Mouse (Mus musculus): ENCODE data around the gene Slc35a2. TPM values are rescaled to one million over a fixed set of nuclear protein-coding genes. Genes with fewer than 3 reads are reported as not detected.
A peak's percentile ranks its signal among the peaks of the same experiment; 100 is the strongest.

Slc35a2 gene
- polyA plus RNA-seq, 1 experiment from 2014 or later = 10.9 TPM

DNA sequence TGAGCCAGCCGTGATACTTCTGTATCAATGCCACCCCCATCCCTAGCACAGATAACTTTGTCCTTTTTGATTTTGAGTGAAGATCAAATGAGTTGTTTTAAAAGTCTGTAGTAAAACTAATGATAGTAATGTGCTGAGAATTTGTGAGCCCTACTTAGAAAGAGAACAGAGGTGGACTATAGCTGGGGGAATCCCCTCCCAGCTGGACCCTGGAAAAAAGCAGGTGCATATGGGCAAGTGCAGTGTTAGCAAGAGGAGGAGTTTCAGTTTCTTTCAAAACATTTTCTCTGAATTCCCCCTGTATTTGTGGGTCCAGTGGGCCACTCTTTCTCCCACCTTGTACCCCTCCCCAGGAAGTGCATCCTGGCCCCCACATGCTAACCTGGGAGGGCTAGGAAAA, 20.6 kb upstream of the Slc35a2 start:
- ATAC-seq (replicated peaks; ENCODE audit: low FRiP score) = no peak
- H3K9me3 ChIP-seq (ENCODE audit: control insufficient read depth, low read length) = no peaks in the 10 kb centered on the region
- no peak overlapping the region for H3K9ac ChIP-seq (ENCODE audit: low read length)
- DNase-seq (ENCODE audit: low spot score) = no peak
- no peaks in the 10 kb centered on the region for H3K4me1 ChIP-seq (replicated peaks; ENCODE audit: control insufficient read depth, insufficient read depth, low read length)
- H3K36me3 ChIP-seq (ENCODE audit: control insufficient read depth, insufficient read depth, low read length) = no peaks in the 10 kb centered on the region; the same call in 1 of the 2 replicates
- no peaks in the 10 kb centered on the region for H3K27me3 ChIP-seq (ENCODE audit: control insufficient read depth, insufficient read depth, low read length)
- no peak overlapping the region for H3K4me3 ChIP-seq (ENCODE audit: low read depth, low read length)
- H3K27ac ChIP-seq (ENCODE audit: low read depth, low read length) = no peak overlapping the region
- 95% methylated on average over 1 of the region's 1 CpGs for WGBS
- no peak overlapping the region for H3K4me2 ChIP-seq (ENCODE audit: low read depth, low read length, severe bottlenecking)

- no peaks in the 10 kb centered on the region; the same call in 1 of the 2 replicates for H3K36me3 ChIP-seq (ENCODE audit: control insufficient read depth, insufficient read depth, low read length)
- H3K9me3 ChIP-seq (ENCODE audit: control insufficient read depth, low read length) = no peaks in the 10 kb centered on the region
- 69% methylated on average over 3 of the region's 3 CpGs for WGBS
- no peak overlapping the region for H3K4me2 ChIP-seq (ENCODE audit: low read depth, low read length, severe bottlenecking)
- H3K27me3 ChIP-seq (ENCODE audit: control insufficient read depth, insufficient read depth, low read length) = no peaks in the 10 kb centered on the region
- ATAC-seq (replicated peaks; ENCODE audit: low FRiP score) = no peak
- no peak overlapping the region for H3K4me3 ChIP-seq (ENCODE audit: low read depth, low read length)
- H3K27ac ChIP-seq (ENCODE audit: low read depth, low read length) = no peak overlapping the region
- H3K4me1 ChIP-seq (replicated peaks; ENCODE audit: control insufficient read depth, insufficient read depth, low read length) = no peaks in the 10 kb centered on the region
- DNase-seq (ENCODE audit: low spot score) = no peak
- H3K9ac ChIP-seq (ENCODE audit: low read length) = no peak overlapping the region
Measured at GRCm38 (mm10) chrX:7864551-7864950, 19.3 kb upstream of the Slc35a2 start.

- no peaks in the 10 kb centered on the region; the same call in 1 of the 2 replicates for H3K36me3 ChIP-seq (ENCODE audit: control insufficient read depth, insufficient read depth, low read length)
- no peak overlapping the region for H3K4me2 ChIP-seq (ENCODE audit: low read depth, low read length, severe bottlenecking)
- H3K4me3 ChIP-seq (ENCODE audit: low read depth, low read length) = no peak overlapping the region
- H3K27ac ChIP-seq (ENCODE audit: low read depth, low read length) = no peak overlapping the region
- WGBS = 71% methylated on average over 2 of the region's 2 CpGs
- H3K9me3 ChIP-seq (ENCODE audit: control insufficient read depth, low read length) = no peaks in the 10 kb centered on the region
- DNase-seq (ENCODE audit: low spot score) = no peak
- no peaks in the 10 kb centered on the region for H3K27me3 ChIP-seq (ENCODE audit: control insufficient read depth, insufficient read depth, low read length)
- no peaks in the 10 kb centered on the region for H3K4me1 ChIP-seq (replicated peaks; ENCODE audit: control insufficient read depth, insufficient read depth, low read length)
- no peak for ATAC-seq (replicated peaks; ENCODE audit: low FRiP score)
- no peak overlapping the region for H3K9ac ChIP-seq (ENCODE audit: low read length)
Measured at GRCm38 (mm10) chrX:7865343-7865742, 18.5 kb upstream of the Slc35a2 start.

- no peaks in the 10 kb centered on the region for H3K9me3 ChIP-seq (ENCODE audit: control insufficient read depth, low read length)
- H3K9ac ChIP-seq (ENCODE audit: low read length) = no peak overlapping the region
- no peaks in the 10 kb centered on the region for H3K4me1 ChIP-seq (replicated peaks; ENCODE audit: control insufficient read depth, insufficient read depth, low read length)
- no peak overlapping the region for H3K4me2 ChIP-seq (ENCODE audit: low read depth, low read length, severe bottlenecking)
- DNase-seq (ENCODE audit: low spot score) (no peak), ATAC-seq (replicated peaks; ENCODE audit: low FRiP score) (no peak)
- no peaks in the 10 kb centered on the region; the same call in 1 of the 2 replicates for H3K36me3 ChIP-seq (ENCODE audit: control insufficient read depth, insufficient read depth, low read length)
- no peak overlapping the region for H3K4me3 ChIP-seq (ENCODE audit: low read depth, low read length)
- WGBS = 80% methylated on average over 2 of the region's 2 CpGs
- H3K27ac ChIP-seq (ENCODE audit: low read depth, low read length) = no peak overlapping the region
- H3K27me3 ChIP-seq (ENCODE audit: control insufficient read depth, insufficient read depth, low read length) = no peaks in the 10 kb centered on the region
Measured at GRCm38 (mm10) chrX:7865786-7866185, 18.0 kb upstream of the Slc35a2 start.

GRCm38 (mm10) chrX:7867141-7867540, 16.7 kb upstream of the Slc35a2 start:
- Histone ChIP-seq H3K9me3 (ENCODE audit: control insufficient read depth, low read length) (no peaks in the 10 kb centered on the region), H3K4me1 (replicated peaks; ENCODE audit: control insufficient read depth, insufficient read depth, low read length) (no peaks in the 10 kb centered on the region), H3K9ac (ENCODE audit: low read length) (no peak overlapping the region), H3K4me3 (ENCODE audit: low read depth, low read length) (no peak overlapping the region), H3K36me3 (ENCODE audit: control insufficient read depth, insufficient read depth, low read length) (no peaks in the 10 kb centered on the region; the same call in 1 of the 2 replicates), H3K4me2 (ENCODE audit: low read depth, low read length, severe bottlenecking) (no peak overlapping the region), H3K27ac (ENCODE audit: low read depth, low read length) (no peak overlapping the region), H3K27me3 (ENCODE audit: control insufficient read depth, insufficient read depth, low read length) (no peaks in the 10 kb centered on the region)
- no peak for ATAC-seq (replicated peaks; ENCODE audit: low FRiP score)
- no peak for DNase-seq (ENCODE audit: low spot score)
- 100% methylated on average over 1 of the region's 1 CpGs for WGBS

GRCm38 (mm10) chrX:7868506-7868905, 15.3 kb upstream of the Slc35a2 start:
- no peak overlapping the region for H3K27ac ChIP-seq (ENCODE audit: low read depth, low read length)
- DNase-seq (ENCODE audit: low spot score) = no peak
- 35% methylated on average over 2 of the region's 2 CpGs for WGBS

DNA sequence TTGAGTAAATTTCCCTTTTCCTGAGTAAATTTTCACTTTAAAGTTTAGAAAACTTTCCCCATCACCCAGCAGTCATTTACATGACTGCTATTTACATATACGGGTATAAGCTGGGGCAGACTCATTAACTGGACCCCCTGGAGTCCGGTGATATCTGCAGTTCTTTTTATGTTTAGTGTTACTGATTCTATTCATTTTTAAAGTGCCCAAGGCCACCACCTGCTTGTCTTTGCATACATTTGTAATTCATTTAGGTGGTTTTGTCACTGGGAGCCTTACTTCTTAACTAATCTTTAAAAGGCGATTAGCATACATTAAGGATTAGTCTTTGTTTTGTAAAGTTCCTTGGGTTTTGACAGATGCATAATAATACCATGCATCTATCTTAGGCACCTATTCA, 14.0 kb upstream of the Slc35a2 start:
- ATAC-seq (replicated peaks; ENCODE audit: low FRiP score) (no peak), DNase-seq (ENCODE audit: low spot score) (no peak)
- no peaks in the 10 kb centered on the region for H3K9me3 ChIP-seq (ENCODE audit: control insufficient read depth, low read length)
- no peaks in the 10 kb centered on the region; the same call in 1 of the 2 replicates for H3K36me3 ChIP-seq (ENCODE audit: control insufficient read depth, insufficient read depth, low read length)
- no peaks in the 10 kb centered on the region for H3K27me3 ChIP-seq (ENCODE audit: control insufficient read depth, insufficient read depth, low read length)
- no peak overlapping the region for H3K27ac ChIP-seq (ENCODE audit: low read depth, low read length)
- no peak overlapping the region for H3K9ac ChIP-seq (ENCODE audit: low read length)
- no peak overlapping the region for H3K4me3 ChIP-seq (ENCODE audit: low read depth, low read length)
- whole genome bisulfite sequencing = 21% methylated on average over 3 of the region's 3 CpGs
- no peaks in the 10 kb centered on the region for H3K4me1 ChIP-seq (replicated peaks; ENCODE audit: control insufficient read depth, insufficient read depth, low read length)
- no peak overlapping the region for H3K4me2 ChIP-seq (ENCODE audit: low read depth, low read length, severe bottlenecking)

More at GRCm38 (mm10) chrX:7868506-7868905, 15.3 kb upstream of the Slc35a2 start:
- Histone ChIP-seq H3K4me2 (ENCODE audit: low read depth, low read length, severe bottlenecking) (no peak overlapping the region), H3K36me3 (ENCODE audit: control insufficient read depth, insufficient read depth, low read length) (no peaks in the 10 kb centered on the region; the same call in 1 of the 2 replicates), H3K9ac (ENCODE audit: low read length) (no peak overlapping the region), H3K4me1 (replicated peaks; ENCODE audit: control insufficient read depth, insufficient read depth, low read length) (no peaks in the 10 kb centered on the region), H3K9me3 (ENCODE audit: control insufficient read depth, low read length) (no peaks in the 10 kb centered on the region), H3K27me3 (ENCODE audit: control insufficient read depth, insufficient read depth, low read length) (no peaks in the 10 kb centered on the region), H3K4me3 (ENCODE audit: low read depth, low read length) (no peak overlapping the region)
- no peak for ATAC-seq (replicated peaks; ENCODE audit: low FRiP score)

GRCm38 (mm10) chrX:7878007-7878419, 5.8 kb upstream of the Slc35a2 start, which contains the start of gene Pim2:
Pim2 (plus strand) TSS chrX:7878262.
- Histone ChIP-seq H3K9ac (ENCODE audit: low read length) (peak within 1 kb of the TSS; percentile 45), H3K4me2 (ENCODE audit: low read depth, low read length, severe bottlenecking) (peak within 1 kb of the TSS; percentile 91), H3K27me3 (ENCODE audit: control insufficient read depth, insufficient read depth, low read length) (no peaks in the 10 kb centered on the region), H3K4me1 (replicated peaks; ENCODE audit: control insufficient read depth, insufficient read depth, low read length) (peaks cover 3% of the 10 kb centered on the region; the same call in 1 of the 2 replicates), H3K36me3 (ENCODE audit: control insufficient read depth, insufficient read depth, low read length) (no peaks in the 10 kb centered on the region; the same call in 1 of the 2 replicates), H3K4me3 (ENCODE audit: low read depth, low read length) (peak within 1 kb of the TSS; percentile 41), H3K27ac (ENCODE audit: low read depth, low read length) (no peak within 1 kb of the TSS), H3K9me3 (ENCODE audit: control insufficient read depth, low read length) (no peaks in the 10 kb centered on the region)
- DNase-seq (ENCODE audit: low spot score) = peak; percentile 88
- WGBS = 12% methylated on average over 36 of the region's 38 CpGs
- peak; percentile 90 for ATAC-seq (replicated peaks; ENCODE audit: low FRiP score)

DNA sequence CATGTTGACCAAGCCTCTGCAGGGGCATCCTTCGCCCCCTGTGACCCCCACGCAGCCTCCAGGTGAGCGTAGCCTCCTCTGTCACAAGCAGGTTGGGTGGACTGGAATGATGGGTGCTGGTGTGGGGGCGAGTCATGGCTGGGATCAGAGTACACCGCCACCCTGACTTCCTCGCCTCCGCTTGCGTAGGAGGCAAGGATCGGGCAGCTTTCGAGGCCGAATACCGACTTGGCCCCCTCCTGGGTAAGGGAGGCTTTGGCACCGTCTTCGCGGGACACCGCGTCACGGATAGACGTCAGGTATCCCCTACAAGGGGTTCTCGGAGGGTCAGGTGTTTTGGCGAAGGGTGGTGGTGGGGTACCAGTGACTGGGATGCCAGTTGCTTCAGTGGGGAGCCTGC, 5.3 kb upstream of the Slc35a2 start:
- Histone ChIP-seq H3K27me3 (ENCODE audit: control insufficient read depth, insufficient read depth, low read length) (no peaks in the 10 kb centered on the region), H3K4me3 (ENCODE audit: low read depth, low read length) (peak overlapping the region; percentile 41), H3K4me2 (ENCODE audit: low read depth, low read length, severe bottlenecking) (peak overlapping the region; percentile 91), H3K9me3 (ENCODE audit: control insufficient read depth, low read length) (no peaks in the 10 kb centered on the region), H3K27ac (ENCODE audit: low read depth, low read length) (no peak overlapping the region), H3K4me1 (replicated peaks; ENCODE audit: control insufficient read depth, insufficient read depth, low read length) (peaks cover 3% of the 10 kb centered on the region; the same call in 1 of the 2 replicates), H3K9ac (ENCODE audit: low read length) (peak overlapping the region; percentile 45; the same call in 1 of the 2 replicates), H3K36me3 (ENCODE audit: control insufficient read depth, insufficient read depth, low read length) (no peaks in the 10 kb centered on the region; the same call in 1 of the 2 replicates)
- peak; percentile 25; the same call in 1 of the 2 replicates for ATAC-seq (replicated peaks; ENCODE audit: low FRiP score)
- no peak for DNase-seq (ENCODE audit: low spot score)
- WGBS = 21% methylated on average over 21 of the region's 21 CpGs
